Mouse (Mus musculus): ENCODE data around the gene Atg3.
A peak's percentile ranks its signal among the peaks of the same experiment; 100 is the strongest.

Gene Atg3

DNA sequence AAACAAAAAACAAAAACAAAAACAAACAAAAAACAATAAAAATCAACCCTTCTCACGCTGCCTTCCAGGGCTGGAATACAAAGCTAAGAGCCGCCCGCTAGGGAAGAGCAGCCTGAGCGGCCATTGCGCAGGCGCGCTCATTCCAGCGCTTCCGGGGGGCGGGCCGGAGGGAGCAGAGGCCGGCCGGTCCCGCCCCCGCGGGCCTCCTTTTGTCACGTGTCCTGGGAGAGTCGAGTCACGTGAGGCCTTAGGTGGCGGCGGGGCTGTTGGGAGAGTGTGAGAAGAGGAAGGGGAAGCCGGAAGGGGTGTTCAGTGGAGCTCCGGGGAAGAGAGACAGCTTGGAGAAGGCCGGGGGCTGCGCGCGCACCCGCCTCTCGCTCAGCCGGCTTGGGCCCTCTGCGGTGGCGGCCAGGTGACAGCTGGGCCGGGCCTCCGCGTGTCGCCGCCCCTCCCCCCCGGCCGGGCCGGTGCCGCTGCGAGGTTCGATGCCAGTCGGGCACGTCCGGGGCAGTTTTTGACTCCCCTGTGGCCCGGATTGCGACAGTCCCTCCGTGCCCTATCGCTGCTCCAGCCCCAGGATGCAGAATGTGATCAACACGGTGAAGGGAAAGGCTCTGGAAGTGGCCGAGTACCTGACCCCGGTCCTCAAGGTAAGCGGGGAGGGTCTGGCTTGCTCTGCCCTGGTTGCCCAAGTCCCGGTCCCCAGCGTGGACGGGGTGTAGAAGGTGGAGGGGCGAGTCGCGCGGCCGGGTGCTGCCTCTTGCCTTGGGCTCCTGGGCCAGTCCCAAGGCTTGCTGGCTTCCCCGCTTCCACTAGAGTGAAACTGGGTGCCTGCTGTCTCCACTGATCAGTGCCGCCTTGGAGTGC lies at the start of gene Atg3, which contains the start of gene Slc35a5:
Gene Atg3, plus strand, starts transcription at position 264 of the 867 bp plus-strand sequence.
Gene Slc35a5, minus strand, starts transcription at position 185 of the 867 bp plus-strand sequence.
- peak; percentile 98 for DNase-seq

- peak; percentile 73 for DNase-seq
These were observed 48.1 kb upstream of the Atg3 start for GRCm38 (mm10) chr16:45110498-45110897.

- no peak for DNase-seq
These were observed 41.4 kb upstream of the Atg3 start for GRCm38 (mm10) chr16:45117200-45117599.

- no peak for DNase-seq
These were observed 39.8 kb upstream of the Atg3 start for GRCm38 (mm10) chr16:45118760-45119159.

- DNase-seq = peak; percentile 87
These were observed 37.6 kb upstream of the Atg3 start for GRCm38 (mm10) chr16:45120844-45121425.

GRCm38 (mm10) chr16:45122571-45122970 lies 36.0 kb upstream of the Atg3 start:
- no peak for DNase-seq

- DNase-seq = no peak
These were observed 34.1 kb upstream of the Atg3 start for GRCm38 (mm10) chr16:45124230-45125203.

- DNase-seq = no peak
These were observed 30.5 kb upstream of the Atg3 start for GRCm38 (mm10) chr16:45127936-45128710.

- no peak for DNase-seq
These were observed 16.9 kb upstream of the Atg3 start for GRCm38 (mm10) chr16:45141711-45142110.

DNA sequence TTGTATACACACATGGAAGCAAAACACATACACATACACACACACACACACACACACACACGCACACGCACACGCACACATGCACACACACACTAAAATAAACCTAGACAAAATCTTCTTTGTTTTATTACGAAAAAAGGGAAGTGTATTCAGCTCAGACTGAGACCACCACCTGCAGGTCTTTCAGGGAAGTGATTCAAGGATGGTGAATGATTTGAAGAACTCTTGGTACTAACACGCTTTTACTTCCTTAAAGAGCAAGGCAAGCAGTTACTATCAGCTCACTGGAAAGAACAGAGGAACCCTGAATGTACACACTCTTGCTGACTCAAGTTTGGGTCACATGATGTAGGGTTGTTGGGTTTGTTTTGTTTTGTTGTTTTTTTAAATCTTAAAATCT lies 16.0 kb upstream of the Atg3 start:
- DNase-seq = no peak

DNA sequence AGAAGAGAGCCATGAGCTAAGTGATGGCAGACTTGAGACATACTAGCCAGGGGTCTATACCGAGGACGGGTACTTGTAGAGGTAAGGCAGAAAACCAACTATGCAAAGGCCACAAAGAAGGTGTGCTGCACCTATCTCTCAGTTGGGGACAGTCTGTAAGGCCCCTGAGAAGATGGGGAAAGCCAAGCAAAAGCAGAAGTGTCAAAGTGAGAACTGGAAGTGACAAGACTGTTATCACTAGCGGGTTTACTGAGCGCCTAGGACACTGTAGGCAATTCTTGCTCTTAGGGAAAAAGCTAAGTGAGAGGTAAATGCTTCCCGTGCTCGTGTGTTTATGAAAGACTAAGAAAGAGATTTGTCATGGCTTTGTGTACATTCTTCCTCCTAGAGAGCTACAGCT lies 13.5 kb upstream of the Atg3 start:
- no peak for DNase-seq

- no peak for DNase-seq
These were observed 10.0 kb upstream of the Atg3 start for GRCm38 (mm10) chr16:45148488-45149082.

DNA sequence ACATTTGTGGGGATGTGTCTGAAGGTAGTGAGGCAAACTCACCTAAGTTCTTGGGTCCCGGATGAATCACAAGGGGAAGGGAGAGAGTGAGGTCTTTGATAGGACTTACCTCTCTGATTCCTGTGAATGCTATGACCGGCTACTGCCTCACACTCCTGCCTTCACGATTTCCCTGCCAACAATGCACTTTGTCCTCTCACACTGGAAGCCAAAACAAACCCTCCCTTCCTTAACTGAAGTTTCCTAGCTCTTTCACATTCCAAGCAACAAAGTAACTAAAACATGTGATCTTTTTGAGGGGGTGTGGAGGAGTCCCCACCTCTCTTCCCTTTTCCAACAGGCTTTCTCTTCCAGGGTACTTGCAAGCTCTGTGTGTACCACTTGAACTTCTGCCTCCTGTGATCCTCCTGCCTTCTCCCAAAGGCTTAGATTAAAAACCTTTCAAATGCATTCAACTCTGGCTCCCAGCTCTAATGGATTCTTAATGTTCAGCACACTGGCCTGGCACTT lies 3.8 kb upstream of the Atg3 start:
- no peak for DNase-seq

DNA sequence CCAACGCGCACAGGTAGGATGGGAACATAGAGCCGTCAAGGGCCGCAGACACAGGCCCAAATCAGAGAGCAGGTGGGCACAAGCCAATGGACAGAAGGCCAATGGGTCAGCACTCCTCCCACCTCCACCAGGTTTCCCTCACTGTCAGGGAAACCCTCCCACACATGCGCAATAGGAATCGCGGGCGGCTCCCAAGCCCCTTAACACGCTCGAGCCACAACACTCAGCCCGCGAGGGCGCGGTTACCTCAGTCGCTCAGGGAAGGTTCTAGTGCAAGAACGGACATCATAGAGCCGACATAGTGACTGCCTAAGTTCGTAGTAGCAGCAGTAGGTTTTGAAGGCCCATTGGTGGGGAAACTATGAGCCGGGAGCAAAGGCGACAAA lies 456 bp upstream of the Atg3 start:
- DNase-seq = peak; percentile 83

DNA sequence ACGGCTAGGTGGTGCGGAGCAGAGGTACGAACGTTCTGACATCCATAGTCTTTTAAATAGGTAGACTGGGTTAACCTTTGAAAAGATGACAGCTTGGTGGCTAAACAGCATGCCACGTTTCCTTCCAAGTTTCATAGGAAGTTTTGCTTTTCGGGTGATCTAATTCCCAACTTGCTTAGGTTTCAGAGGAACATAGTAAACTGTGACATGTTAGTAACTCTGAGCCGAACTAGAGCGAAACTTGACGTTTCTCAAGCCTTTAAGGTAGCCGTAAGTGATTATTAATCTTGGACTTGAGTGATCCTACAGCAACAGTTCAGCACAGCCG lies 768 bp downstream of the Atg3 start:
- DNase-seq = no peak

DNA sequence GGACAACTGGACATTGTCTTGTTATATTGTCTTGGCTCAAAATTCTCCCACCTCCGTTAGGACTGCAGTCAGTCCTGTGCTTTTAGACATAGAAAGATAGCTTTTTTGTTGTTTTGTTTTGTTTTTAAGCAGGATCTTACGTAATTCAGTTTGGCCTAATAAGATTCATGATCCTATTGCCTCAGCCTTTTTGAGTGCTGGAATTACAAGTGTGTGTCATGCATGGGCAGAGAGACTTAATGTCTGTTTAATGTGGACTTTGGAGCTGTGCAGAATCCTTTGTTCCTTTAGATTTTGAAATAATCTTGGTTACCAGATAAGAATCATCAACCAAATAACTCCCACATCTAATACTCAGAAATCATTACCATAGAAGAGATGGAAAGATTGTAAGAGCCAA lies 20.0 kb downstream of the Atg3 start:
- DNase-seq = no peak

GRCm38 (mm10) chr16:45181824-45182223 lies 23.2 kb downstream of the Atg3 start:
- no peak for DNase-seq

DNA sequence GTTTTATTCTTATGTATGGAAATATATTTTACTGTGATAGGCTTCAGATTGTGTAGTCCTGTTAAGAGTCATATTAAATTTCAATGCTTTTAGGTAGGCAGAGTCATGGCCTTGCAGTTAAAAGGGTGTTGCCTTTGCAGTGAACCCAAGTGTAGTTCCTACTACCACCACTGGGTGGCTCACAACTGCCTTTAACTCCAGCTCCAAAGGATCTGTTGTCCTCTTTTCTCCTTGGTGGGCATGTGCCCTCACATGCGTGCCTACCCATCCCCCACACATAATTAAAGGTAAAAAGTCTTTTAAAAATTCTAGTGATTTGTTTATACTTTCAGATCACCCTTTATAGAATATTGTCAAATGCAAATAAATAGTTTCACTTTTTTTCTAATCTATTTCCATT lies 34.0 kb downstream of the Atg3 start:
- peak; percentile 88 for DNase-seq

- DNase-seq = peak; percentile 79
These were observed 38.2 kb downstream of the Atg3 start for GRCm38 (mm10) chr16:45196816-45197215.

DNA sequence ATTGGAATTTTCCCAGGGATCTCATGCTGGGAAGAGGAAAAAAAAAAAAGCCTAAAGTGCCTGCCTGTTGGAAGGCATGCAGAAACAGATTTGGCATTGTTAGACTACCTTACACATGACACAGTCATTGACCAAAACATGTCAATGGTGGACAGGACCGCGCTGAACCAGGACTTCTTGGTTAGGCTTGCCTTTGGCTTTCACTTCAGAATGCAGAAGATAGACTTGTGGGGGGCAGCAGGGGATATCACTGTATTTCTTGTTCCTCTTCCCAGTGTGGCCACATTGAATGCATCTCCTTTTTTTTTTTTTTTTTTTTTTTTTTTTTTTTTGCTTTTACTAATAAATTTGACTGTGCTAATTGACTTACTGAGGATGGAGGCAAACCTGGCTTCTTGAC lies 42.8 kb downstream of the Atg3 start:
- no peak for DNase-seq

GRCm38 (mm10) chr16:45204438-45204837 lies 45.9 kb downstream of the Atg3 start:
- no peak for DNase-seq
